Mouse (Mus musculus) retina, embryonic 14.5 days (tissue): Measurements from ENCODE around the gene Ift52.
"Not testable (repeated sequence)": the region's sequence is repeated elsewhere in the genome, so short reads cannot be mapped to it uniquely, and the experiment has no call there.

Experiments
- DNase-seq: peaks from one replicate; pipeline ENCODE4 v3.0.0-alpha.2; 2015; ENCODE audit warnings: low spot score

The Ift52 gene

GRCm38 (mm10) chr2:163031757-163032156 lies 14.6 kb downstream of the Ift52 start:
- no peak for DNase-seq

GRCm38 (mm10) chr2:163032622-163033021 lies 15.5 kb downstream of the Ift52 start:
- DNase-seq = no peak

GRCm38 (mm10) chr2:163039940-163040339 lies 22.8 kb downstream of the Ift52 start:
- no peak for DNase-seq

GRCm38 (mm10) chr2:163048125-163048524 lies 31.0 kb downstream of the Ift52 start:
- DNase-seq = peak; percentile 86

- no peak for DNase-seq
Measured at GRCm38 (mm10) chr2:163049116-163049515, 32.0 kb downstream of the Ift52 start.

GRCm38 (mm10) chr2:163051691-163052090 lies 34.5 kb downstream of the Ift52 start:
- no peak for DNase-seq

GRCm38 (mm10) chr2:163052101-163052500 lies 34.9 kb downstream of the Ift52 start:
- DNase-seq = no peak

- no peak for DNase-seq
Measured at GRCm38 (mm10) chr2:163052826-163053225, 35.7 kb downstream of the Ift52 start.

- peak; percentile 97 for DNase-seq
Measured at GRCm38 (mm10) chr2:163054335-163054840, 37.2 kb downstream of the Ift52 start, which contains the start of gene Mybl2. Gene Mybl2, plus strand, starts transcription at chr2:163054687.

- peak; percentile 37 for DNase-seq
Measured at GRCm38 (mm10) chr2:163054891-163055494, 37.8 kb downstream of the Ift52 start.

GRCm38 (mm10) chr2:163055715-163056114 lies 38.6 kb downstream of the Ift52 start:
- peak; percentile 9 for DNase-seq

- no peak for DNase-seq
Measured at GRCm38 (mm10) chr2:163056584-163056983, 39.4 kb downstream of the Ift52 start.

GRCm38 (mm10) chr2:163058981-163059380 lies 41.8 kb downstream of the Ift52 start:
- not testable (repeated sequence) for DNase-seq

- no peak for DNase-seq
Measured at GRCm38 (mm10) chr2:163060630-163061029, 43.5 kb downstream of the Ift52 start.

GRCm38 (mm10) chr2:163061203-163062118 lies 44.3 kb downstream of the Ift52 start:
- DNase-seq = no peak

GRCm38 (mm10) chr2:163062119-163062508 lies 45.0 kb downstream of the Ift52 start:
- no peak for DNase-seq

GRCm38 (mm10) chr2:163066326-163066725 lies 49.2 kb downstream of the Ift52 start:
- no peak for DNase-seq

- DNase-seq = no peak
Measured at GRCm38 (mm10) chr2:163067233-163067632, 50.1 kb downstream of the Ift52 start.

- DNase-seq = peak; percentile 16
Measured at GRCm38 (mm10) chr2:163070213-163070612, 53.1 kb downstream of the Ift52 start.

GRCm38 (mm10) chr2:163071590-163071989 lies 54.4 kb downstream of the Ift52 start:
- no peak for DNase-seq

- no peak for DNase-seq
Measured at GRCm38 (mm10) chr2:163073023-163073757, 56.0 kb downstream of the Ift52 start.

- no peak for DNase-seq
Measured at GRCm38 (mm10) chr2:163074006-163074405, 56.9 kb downstream of the Ift52 start.
